Mouse (Mus musculus): ENCODE measurements around the gene Plcb1.

DNA sequence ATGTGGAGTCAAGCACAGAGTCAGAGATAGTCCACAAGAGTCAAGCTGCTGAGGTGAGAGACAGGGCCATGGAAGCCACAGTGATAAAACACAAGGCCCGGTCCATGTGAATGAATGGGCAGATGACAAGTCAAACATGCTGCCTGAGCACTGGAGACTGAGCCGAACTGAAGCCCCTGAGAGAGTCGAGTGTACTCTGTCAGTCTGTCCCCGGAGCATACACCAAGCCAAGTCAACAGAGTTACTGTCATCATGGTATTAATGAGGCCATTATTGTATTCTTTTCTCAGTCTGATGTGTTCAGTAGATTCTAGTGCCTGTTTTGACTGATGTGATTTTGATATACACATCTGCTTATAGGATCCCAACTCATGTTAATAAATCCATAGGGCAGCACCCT lies 521.9 kb downstream of the Plcb1 start:
- TF ChIP-seq CTCF (IDR thresholded peaks at IDR 0.05; ENCODE audit: insufficient read depth, low read length) (no peak), POLR2A (IDR thresholded peaks at IDR 0.05; ENCODE audit: borderline replicate concordance, extremely low read depth, low read depth, low read length) (no peak)

Measured in lung, adult 2 months (tissue).